Mouse (Mus musculus) cerebellum, adult (tissue): ENCODE results near the gene Cadm3.

Experiments
- ATAC-seq: cut with Nextera tagmentation; 2 replicates; pipeline ENCODE4 v1.9.2; 2017; ENCODE audit warnings: mild to moderate bottlenecking, moderate library complexity, mixed read lengths; ENCODE audit not compliant: insufficient number of reproducible peaks, low FRiP score, low TSS enrichment

Cadm3 gene

DNA sequence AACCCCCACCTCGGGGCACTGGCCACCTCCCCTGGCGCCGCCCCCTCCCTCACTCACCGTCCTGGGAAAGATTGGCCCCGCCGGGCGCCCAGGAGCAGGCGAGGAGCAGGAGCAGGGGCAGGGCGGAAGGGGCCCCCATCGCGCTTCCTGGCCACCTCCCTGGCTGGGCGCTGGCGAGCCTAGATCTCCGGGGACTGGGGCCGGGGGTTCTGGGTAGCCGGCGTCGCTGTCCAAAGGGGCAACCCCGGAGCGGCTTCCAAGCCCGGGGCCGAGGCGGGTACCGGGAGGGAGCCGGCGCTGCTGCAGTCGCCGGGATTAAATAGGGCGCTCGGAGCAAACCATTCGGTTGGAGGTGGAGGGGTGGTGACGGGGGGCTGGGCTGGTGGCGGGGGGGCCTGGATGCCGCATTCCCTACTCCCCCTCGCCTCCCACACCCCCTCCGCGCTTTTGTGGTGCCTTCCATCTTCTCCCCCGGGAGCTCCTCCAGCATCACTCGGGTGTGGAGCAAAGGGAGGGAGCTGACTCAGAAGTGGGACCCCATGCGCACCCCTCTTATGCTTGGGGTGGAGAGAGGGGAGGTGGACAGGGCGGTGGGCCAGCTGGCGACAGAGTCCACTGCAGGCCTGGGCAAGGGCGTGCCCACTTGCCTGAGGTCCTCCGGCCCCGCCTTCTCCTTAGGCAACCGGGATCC lies at the start of gene Cadm3:
Cadm3 (minus strand) TSS at position 340 of the 691 bp plus-strand sequence.
- ATAC-seq = peak; percentile 53

DNA sequence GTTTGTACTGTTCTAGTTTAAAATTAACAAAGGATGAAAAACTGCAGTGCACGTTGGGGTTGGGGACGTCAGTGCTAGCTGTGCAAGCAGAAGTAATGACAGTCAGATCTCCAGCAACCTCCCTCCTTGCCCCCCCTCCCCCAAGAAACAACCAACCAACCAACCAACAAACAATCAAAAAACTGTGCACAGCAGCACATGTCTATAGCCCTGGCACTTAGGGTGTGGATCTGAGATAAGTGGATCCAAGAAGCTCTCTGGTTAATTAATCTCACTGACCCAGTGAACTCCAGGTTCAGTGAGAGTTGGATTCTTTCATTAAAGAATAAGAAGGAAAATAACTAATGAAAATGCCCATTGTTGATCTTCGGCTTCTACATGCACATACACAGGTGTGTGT lies 47.1 kb upstream of the Cadm3 start:
- no peak for ATAC-seq

DNA sequence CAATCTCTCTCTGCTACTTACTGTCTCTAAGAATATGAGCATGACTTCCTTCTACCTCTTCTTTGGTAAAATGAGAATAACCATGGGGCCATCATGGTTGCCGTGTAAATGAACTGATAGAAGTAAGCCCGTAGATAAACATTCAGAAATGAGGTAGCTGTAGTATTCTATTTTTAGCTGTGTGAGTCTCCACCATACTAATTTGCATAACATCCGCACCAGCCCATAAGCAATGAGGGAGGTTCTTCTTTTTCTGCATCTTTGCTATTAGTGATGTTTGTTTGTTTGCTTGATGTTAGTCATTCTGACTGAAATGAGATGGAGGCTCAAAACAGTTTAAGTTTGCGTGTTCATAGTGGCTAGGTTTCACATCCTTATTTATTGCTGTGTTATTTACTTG lies 44.4 kb upstream of the Cadm3 start:
- ATAC-seq = no peak

DNA sequence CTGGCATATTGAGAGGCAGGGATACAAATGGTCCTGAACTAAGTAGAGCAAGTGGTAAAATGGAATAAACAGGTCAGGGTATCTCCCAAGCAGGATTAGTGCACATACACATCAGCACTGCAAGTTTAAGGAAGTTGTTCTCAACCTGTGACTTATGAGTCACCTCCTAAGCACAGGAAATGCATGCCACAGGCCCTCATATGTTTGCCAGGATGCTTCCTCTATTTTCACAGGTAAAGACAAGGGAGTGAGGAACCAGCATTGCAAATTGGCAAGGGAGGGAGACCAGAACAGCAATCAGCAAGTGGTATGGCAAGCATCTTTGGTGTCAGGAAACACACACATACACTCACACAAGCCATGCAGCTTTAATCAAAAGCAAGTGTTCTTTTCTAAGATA lies 41.6 kb upstream of the Cadm3 start:
- ATAC-seq = no peak

DNA sequence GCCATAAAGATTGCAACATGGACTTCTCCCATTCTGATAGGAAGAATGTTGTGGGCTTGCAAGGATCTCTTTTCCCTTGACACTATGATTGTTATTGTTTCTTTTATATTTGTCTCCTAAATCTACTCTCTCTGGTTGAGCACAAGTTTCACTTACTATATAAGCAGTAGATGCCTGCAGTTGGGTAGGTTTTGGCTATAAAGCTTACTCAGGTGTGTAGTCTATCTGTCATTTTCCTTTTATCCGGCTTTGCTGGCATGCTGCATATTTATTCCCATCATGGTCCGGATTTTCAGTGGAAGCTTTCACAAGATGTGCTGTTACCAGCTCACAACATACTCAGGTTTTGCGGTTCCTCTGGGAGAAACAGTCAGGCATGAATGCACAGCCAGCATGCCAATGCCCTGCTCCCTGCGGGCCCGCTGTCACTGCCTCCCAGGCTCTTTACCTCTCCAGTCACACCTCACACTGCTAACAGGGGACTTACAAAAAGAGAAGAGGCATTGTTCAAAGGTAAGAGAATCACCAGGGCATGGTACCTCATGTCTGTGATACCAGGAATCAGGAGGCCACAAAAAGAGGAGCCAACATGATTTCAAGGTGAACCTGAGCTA lies 37.3 kb upstream of the Cadm3 start:
- no peak for ATAC-seq

DNA sequence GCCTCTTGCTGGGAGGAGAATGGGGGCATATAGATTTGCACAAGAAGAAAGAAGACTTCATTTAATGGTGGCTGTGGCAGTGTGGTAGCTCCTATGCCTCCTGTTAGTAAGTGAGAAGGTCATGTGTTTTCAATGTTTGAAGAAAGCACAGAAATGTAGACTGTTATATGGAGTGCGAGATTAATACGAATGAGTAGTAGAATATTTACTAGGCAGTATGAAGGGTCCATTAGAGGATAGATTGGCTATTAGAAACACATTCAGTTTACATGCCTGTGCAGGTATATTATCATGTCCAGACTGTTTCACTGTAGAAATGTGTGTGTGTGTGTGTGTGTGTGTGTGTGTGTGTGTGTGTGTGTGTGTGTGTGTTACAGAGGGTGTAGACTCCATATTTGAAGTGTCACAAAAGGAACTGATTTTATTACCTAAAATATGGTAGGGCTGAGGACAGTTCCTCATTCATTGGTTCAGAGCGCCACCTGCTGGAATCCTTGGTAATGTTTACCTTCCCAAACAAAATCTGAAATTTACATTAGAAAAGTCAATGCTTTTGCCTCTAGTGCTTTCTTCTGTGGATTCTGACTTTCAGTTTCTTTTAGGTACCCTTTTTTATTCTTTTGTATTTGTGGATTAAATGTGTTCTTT lies 31.0 kb upstream of the Cadm3 start:
- peak; percentile 64 for ATAC-seq

DNA sequence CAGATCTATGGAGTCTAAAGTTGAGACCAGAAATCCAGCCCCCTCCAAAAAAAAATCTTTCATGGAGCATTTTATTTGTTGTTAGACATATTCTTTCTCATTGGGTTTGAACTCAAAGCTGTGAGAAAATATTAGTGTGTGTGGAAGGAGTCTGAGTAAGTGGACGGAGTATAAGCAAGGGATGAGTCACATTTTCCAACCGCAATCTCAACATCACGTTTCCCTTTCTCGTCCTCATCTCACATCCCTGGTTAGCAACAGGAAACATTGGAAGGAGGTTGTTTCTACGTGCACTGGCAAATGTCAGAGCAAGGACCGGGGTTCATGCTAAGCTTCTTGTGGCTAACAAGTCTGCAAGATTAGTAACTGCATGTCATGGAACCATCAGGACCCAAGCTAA lies 24.3 kb upstream of the Cadm3 start:
- no peak for ATAC-seq

DNA sequence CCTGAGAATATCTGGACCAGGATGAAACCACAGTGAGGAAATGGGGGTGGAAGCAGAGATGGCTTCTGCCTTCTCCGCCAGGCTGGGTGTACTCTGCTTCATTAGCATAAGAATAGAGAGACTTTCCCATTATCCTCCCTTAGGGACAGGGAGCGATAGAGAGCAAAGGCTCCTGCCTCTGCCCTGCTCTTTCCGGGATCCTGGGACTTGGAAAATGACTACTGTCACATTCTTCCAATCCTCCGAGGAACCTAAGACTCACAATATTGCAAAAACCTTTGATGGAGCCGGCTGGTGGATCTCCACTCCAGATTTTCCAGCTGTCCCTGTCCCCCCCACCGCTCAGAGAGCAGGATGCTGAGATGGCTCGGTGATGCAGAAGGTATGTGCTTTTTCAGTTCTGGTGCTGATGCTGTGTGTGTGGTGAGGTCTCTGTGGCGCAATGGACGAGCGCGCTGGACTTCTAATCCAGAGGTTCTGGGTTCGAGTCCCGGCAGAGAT lies 22.5 kb upstream of the Cadm3 start:
- ATAC-seq = peak; percentile 95

DNA sequence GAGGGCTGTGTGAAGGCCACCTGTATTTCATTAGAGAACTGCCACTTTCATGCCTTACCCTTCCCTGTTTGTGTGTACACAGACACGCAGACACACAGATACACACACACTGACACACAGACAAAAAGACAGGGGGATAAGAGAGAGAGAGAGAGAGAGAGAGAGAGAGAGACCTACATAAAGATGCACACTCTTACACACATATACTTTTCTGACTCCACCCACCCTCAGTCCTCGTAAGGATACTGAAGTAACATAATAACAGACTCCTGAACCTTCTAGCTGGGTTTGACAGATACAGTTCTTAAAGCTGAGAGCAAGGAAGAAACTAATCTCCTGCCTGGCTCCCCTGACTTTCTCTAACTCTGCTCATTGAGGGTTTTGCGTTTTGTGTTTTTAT lies 21.9 kb upstream of the Cadm3 start:
- peak; percentile 39 for ATAC-seq

DNA sequence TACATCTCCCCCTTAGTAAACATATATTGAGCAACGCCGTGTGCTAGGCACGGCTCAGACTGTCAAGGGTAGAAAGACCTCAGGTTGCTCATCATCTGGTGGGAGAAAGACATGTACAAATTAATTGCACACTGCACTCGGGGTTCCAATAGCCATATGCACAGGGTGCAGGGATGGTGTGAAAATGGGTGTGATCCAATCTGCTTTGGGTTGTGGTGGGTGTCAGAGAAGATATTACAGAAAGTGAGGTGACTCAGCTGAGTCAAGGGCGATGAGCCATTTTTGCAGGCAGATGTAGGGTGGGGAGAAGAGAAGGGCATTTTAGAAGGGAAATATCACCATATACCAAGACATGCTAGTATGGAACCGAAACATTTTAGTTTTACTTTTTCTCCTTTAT lies 13.9 kb upstream of the Cadm3 start:
- ATAC-seq = no peak

DNA sequence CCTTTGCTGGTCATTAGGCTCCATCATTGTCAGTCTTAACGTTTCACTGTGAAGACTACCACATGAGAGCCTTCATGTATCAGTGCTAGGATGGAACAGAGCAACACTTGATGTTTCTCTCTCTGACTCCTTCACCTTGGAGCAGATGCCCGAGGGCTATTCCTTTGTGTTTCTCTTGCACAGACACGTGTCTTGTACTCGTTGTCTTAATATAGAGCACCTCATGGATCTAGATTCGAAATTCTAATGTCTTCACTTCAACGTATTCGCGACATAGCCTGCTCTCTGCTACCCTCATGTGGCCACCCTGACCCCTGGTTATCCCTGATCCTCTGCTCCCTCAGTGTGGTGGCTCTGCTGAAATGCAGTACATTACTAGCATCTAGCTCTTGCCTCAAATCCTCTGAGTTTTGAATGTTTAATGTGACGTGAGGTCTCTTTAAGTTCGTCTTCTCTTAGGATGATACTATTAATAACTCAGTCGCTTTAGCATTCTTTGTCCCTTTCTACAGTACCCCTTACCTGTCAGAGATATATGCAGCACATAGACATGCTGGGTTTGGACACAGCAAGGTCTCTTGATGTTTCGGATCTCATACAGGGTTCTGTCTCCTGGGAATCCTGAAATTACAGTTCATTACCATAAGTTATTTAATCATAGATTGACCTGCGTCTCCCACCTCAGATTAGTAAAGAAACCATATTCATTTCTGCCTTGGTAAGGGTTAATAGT lies 10.1 kb upstream of the Cadm3 start:
- peak; percentile 98 for ATAC-seq

DNA sequence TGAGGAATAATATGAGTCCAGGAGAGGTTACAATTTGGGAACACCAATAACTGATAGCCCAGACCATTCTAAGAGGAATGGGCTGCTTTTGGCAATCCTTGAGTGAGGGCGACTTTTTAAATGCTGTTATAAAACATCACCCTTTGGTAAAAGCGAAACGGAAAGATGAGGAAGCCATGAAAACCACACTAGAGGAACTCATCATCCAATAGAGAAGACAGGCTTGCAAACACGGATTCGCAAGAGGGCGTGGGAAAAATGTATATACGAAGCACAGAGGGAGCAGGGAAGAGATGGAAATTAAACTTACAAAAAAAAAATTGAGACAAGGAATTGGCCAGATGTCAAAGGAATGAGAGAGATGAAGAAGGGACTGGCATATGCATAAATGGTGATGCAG lies 6.5 kb upstream of the Cadm3 start:
- no peak for ATAC-seq

DNA sequence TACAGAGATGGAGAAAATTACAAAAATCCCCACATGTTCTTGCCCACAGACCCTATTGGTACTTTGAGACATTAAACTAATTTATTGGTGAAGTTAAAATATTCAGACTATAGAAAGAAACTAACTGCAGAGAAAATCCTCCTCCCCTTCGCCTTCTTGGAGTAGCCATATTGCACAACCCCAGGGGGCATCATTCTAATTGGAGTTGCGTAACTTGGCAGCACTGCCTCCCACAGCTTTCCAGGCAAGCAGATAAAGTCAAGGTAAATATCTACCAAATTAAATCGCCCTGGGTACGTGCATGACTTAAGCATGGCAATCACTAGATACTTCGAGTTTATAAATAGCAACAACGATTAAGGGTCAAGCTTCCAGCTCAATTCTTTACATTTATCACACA lies 4.1 kb upstream of the Cadm3 start:
- peak; percentile 43; the same call in 1 of the 2 replicates for ATAC-seq

DNA sequence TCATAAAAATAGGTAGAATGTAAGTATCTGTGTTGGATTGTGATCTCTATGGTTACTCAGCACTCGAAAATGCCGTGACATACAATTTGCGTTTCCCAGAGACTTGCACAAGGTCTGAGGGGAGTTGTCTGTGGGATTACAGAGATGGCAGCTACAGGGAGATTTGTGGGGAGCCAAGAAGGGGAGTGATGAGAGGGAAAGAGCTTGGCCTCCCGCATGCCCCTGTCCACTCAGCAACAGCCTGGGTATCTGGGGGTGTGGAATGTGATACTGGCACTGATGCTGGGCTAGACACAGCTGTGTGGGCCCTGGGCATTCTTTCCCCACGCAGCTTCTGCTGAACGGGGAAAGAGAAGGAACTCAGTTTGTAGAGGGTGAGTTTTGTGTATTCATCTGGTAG lies 3.0 kb upstream of the Cadm3 start:
- no peak for ATAC-seq

DNA sequence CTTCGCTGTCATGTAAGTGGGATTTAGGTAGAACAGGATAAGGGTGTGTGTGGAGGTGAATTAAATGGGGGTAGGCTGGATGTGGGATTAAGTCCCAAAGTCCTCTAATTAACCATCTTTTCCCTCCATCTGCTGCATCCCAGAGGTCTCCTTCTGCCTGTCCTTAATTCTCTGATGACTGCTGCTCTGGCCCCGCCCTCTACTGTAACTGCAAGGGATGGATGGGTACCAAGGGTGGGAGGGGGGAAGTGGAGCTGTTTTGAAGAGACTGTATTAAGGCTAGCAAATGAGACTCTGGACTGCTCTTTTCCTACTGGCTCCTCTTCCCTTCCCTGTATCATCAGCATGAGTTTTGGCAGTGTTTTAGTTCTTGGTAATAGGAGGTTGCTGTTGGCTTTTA lies 2.1 kb upstream of the Cadm3 start:
- no peak for ATAC-seq

DNA sequence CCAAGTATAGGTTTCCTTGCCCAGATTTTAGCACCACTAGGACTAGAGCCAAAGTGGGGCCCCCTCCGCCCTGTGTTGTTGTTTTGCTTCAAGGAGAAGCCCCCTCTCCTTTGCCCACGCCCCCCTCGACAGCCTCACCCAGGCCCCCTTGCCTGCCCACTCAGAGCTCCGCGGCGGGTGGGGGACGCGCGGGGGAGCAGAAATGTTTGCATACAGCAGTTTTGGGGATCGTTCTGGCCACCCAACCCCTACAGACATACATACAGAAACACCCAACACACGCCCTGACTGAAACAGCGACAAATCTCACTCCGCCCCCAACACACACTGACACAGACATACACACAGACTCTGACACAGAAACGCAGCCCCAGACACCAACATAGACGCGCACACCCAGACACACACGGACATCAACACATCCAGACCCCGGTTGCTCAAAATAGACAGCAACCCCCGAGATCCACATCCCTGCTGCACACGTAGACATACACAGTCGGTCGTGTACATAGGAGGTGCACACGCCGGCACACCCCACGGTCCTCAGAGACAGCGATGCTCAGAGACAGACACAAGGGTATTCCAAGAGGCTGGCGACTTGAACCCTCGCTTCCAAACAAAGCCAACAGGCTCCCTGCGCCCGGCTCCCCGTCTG lies 667 bp downstream of the Cadm3 start:
- ATAC-seq = no peak

DNA sequence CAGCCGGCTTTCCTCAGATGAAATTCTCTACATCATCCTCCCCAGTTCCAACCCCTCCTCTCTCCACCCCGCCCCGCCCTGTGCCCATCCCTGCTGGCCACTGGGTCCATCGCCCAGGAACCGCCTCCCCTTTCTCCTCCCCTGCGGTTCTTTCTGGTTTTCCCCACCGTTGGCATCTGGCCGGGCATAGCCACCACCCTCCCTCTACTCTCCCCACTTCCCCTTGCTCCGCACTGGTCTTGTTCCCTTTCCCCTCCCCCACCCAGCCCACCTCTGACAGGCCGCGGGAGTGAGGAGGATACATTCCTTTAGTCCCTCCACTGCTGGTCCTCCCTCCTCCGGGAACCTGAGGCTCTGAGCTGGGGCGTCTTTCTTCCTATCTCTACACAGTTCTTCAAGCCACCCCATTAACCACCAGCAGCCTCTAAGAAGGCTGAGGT lies 1.5 kb downstream of the Cadm3 start:
- peak; percentile 41 for ATAC-seq

DNA sequence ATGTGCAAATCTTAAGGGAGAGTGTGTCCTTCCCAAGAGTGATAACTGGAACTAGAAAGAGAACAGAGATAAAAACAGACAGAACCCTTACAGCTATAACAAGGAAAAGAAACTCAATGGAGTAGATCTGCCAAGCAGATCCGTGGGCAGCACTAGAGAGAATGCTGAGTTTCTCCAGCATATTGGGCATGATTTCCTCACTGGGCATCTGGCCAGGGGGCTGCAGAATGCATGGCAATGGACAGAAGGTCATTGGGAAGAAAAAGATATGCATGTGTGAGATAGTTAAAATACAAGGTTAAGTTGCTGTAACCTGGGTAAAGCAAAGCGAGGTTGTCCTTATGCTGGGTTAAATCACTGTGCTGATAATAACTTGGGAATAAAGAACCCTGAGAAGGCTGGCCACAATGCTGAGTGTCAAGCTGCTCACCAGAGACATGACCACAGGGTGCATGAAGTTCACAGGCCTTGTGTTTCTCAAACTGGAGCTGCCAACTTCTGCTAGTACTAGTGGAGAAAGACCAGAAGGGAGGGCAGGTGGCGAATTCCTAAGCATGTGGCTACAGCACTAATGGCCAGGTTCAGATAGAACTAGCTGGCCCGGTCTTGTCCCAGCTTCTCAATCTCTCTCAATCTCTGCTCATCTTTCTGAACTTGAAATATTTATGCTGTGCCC lies 3.2 kb downstream of the Cadm3 start:
- ATAC-seq = peak; percentile 33; the same call in 1 of the 2 replicates

DNA sequence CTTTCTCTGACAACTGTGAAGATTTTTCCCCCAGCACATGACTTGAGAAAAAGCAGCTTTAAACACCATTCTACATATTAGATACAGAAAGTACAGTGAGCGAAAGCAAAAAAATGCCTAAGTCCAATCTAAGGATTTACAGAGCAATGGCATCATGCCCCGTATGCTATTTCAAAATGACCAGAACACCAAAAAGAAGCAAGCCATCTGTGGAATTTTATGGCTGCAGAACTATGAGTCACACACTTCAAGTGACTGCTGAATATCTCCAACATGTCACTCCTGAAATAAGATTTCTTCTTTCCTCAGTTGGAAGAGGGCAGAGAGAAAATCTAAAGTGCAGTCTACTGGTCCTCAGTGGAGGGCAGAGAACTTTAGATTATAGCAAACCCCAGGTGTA lies 4.1 kb downstream of the Cadm3 start:
- no peak for ATAC-seq

DNA sequence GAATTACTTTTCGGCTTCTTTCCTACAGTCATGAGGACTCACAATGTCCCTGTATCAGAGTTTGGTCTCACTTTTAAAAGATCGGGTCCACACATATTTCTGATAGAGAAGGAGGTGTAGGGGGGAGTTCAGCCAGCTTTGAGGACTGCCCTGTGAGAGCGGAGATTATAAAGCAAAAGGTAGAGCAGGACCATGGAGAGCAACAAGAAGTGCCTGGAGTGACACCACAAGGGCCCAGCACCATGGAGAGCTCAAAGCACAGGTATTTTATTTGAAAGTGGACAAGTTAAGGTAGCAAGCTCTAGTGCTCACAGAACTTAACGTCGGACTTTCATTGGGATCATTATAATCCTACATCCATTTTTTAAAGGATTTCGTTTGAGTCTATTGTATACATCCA lies 5.8 kb downstream of the Cadm3 start:
- ATAC-seq = no peak
